Mouse (Mus musculus) forebrain, embryonic 11.5 days (tissue): ENCODE results near the gene Eif4h. TPM values are rescaled to one million over a fixed set of nuclear protein-coding genes. Genes with fewer than 3 reads are reported as not detected.

ENCODE experiments used
- ATAC-seq: fragments of 200-750 bp; cut with Nextera tagmentation; replicated peaks from 2 replicates; pipeline ENCODE4 v1.8.0; 2017; ENCODE audit warnings: moderate TSS enrichment; ENCODE audit not compliant: low FRiP score
- DNase-seq: peaks from one replicate; pipeline ENCODE4 v3.0.0-alpha.2; 2017; ENCODE audit warnings: low spot score
- H3K27ac ChIP-seq: fragments of 300-500 bp; sonication (generic); 2 replicates; pipeline ENCODE4 v1.5.1; 2014; ENCODE audit warnings: low read depth, low read length
- H3K27me3 ChIP-seq: fragments of 300-500 bp; sonication (generic); 2 replicates; pipeline ENCODE4 v1.6.1; 2014; ENCODE audit warnings: mild to moderate bottlenecking, low read length, mixed read lengths; ENCODE audit not compliant: control insufficient read depth, insufficient read depth
- H3K36me3 ChIP-seq: fragments of 300-500 bp; sonication (generic); 2 replicates; pipeline ENCODE4 v1.6.1; 2014; ENCODE audit warnings: mild to moderate bottlenecking, low read length, moderate library complexity, mixed read lengths; ENCODE audit not compliant: control insufficient read depth, insufficient read depth
- H3K4me1 ChIP-seq: fragments of 300-500 bp; sonication (generic); replicated peaks from 2 replicates; pipeline ENCODE4 v1.6.1; 2014; ENCODE audit warnings: low read length, mixed read lengths; ENCODE audit not compliant: control insufficient read depth, insufficient read depth
- H3K4me2 ChIP-seq: fragments of 300-500 bp; sonication (generic); 2 replicates; pipeline ENCODE4 v1.6.1; 2014; ENCODE audit warnings: low read depth, mild to moderate bottlenecking, low read length, moderate library complexity, mixed read lengths; ENCODE audit not compliant: severe bottlenecking
- H3K4me3 ChIP-seq: fragments of 300-500 bp; sonication (generic); 2 replicates; pipeline ENCODE4 v1.5.1; 2014; ENCODE audit warnings: low read depth, low read length
- H3K9ac ChIP-seq: fragments of 300-500 bp; sonication (generic); 2 replicates; pipeline ENCODE4 v1.6.1; 2014; ENCODE audit warnings: low read length
- H3K9me3 ChIP-seq: fragments of 300-500 bp; sonication (generic); 2 replicates; pipeline ENCODE4 v1.6.1; 2016; ENCODE audit warnings: low read length, mixed read lengths; ENCODE audit not compliant: control insufficient read depth
- WGBS: fragments of 180-500 bp; shearing (Covaris S2); extraction: QIAGEN DNeasy Blood & Tissue Kit; methylation state at CpG from one replicate; pipeline ENCODE4 v1.1.7; 2014; 5-methylcytosine and 5-hydroxymethylcytosine counted together
- polyA plus RNA-seq: library from polyadenylated mRNA; unstranded; fragments of >200 nt; fragmentation: Nextera tagmentation; extraction: Ambion mirVana; gene quantifications from 2 replicates; pipeline ENCODE4 v1.2.1, GENCODE M21; 2014

Gene Eif4h
- polyA plus RNA-seq, 1 experiment from 2014 or later = 493 TPM

DNA sequence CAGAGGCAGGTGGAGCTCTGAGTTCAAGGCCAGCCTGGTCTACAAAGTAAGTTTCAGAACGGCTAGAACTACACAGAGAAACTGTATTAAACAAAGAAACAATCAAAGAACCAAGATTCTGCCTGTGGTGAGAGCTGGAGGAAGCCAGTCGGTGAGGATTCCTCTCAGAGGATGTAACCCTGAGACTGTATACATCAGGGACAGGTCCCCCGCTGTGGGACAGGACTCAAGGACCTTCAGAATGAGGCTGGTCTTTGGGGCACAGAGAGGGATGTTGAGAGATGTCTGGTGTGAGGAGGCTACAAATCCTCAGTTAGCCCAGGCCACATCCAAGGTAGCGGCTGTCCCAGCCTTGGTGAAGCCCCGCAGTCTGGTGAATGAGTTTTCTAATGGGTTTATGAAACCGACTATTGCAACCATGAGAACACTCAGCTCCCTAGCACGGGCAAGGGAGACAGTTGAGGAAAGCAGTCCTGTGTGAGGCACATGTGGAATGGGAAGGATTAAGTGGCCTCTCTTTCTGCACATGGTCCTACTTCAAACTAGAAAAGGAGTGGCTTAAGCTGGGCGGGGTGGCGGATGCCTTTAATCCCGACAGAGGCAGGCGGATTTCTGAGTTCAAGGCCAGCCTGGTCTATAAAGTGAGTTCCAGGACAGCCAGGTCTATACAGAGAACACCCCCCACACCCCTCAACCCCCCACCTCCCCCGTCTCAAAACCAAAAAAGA lies 29.2 kb downstream of the Eif4h start:
- Histone ChIP-seq H3K4me2 (no peak overlapping the region), H3K27me3 (no peaks in the 10 kb centered on the region), H3K4me3 (no peak overlapping the region), H3K4me1 (no peaks in the 10 kb centered on the region), H3K9ac (no peak overlapping the region), H3K9me3 (no peaks in the 10 kb centered on the region), H3K27ac (no peak overlapping the region), H3K36me3 (no peaks in the 10 kb centered on the region)
- ATAC-seq (no peak), DNase-seq (no peak)
- 89% methylated on average over 12 of the region's 12 CpGs for WGBS

DNA sequence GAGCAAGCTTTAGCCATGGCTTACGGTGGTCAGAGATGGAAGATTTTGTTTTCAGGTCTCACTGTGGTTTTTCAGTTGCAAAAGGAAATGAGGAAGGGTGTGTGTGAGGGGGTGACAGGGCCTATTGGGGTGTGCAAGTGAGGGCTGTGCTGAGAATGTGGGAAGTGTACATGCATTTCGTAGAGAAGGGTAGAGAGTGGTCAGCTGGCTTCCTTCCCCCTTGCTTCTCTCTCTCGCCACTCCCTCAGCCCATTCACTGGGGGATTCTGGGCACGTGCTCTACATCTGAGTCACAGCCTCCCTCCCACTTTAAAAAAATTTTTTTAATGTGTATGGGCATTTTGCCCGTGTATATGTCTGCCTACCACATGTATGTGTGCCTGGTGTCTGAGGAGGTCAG lies 32.2 kb downstream of the Eif4h start:
- H3K4me2 ChIP-seq = no peak overlapping the region
- WGBS = 74% methylated on average over 5 of the region's 5 CpGs
- H3K9ac ChIP-seq = no peak overlapping the region
- H3K27ac ChIP-seq = no peak overlapping the region
- DNase-seq (no peak), ATAC-seq (no peak)
- H3K27me3 ChIP-seq = no peaks in the 10 kb centered on the region
- H3K9me3 ChIP-seq = no peaks in the 10 kb centered on the region
- no peaks in the 10 kb centered on the region for H3K4me1 ChIP-seq
- H3K4me3 ChIP-seq = no peak overlapping the region
- H3K36me3 ChIP-seq = no peaks in the 10 kb centered on the region

DNA sequence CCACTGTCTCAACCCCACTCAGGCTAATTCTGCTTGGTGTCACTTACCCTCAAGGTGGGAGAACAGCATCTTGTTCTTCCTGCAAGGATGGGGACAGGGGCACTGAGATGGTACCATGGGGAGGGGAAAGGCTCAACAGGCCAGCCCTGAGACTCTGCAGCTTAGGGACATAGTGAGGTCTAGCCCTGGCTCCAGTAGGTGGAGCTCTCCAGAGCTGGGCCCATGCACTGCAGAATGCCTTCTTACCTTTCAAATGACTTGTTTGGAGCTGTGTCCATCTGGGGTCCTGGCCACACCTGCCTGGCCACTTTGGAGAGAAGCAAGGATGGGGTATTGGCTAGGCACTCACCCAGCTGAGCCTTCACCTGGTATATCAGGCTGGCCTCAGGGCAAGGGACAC lies 33.0 kb downstream of the Eif4h start:
- Histone ChIP-seq H3K4me2 (no peak overlapping the region), H3K36me3 (no peaks in the 10 kb centered on the region), H3K9ac (no peak overlapping the region), H3K27ac (no peak overlapping the region), H3K4me1 (no peaks in the 10 kb centered on the region), H3K27me3 (no peaks in the 10 kb centered on the region), H3K9me3 (no peaks in the 10 kb centered on the region), H3K4me3 (no peak overlapping the region)
- DNase-seq = no peak
- no peak for ATAC-seq

DNA sequence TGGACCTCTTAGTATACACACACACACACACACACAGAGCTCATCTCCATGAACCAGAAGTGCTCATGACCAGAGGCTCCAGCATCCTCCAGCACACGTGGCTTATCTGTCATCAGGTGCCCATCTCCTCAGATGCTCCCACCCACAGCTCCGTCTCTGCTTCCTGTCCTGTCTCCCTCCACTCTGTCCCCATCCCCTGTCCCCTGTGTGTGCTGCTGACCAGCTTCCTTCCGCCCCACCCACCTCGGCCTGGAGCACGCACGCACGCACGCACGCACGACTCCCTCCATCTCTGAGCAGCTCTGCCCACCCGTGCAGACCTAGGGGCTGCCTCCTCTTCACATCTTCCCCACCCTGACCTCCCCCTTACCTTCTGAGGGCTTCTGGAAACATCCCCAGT lies 34.9 kb downstream of the Eif4h start:
- no peak overlapping the region for H3K9ac ChIP-seq
- WGBS = 89% methylated on average over 11 of the region's 11 CpGs
- H3K9me3 ChIP-seq = no peaks in the 10 kb centered on the region
- H3K27me3 ChIP-seq = no peaks in the 10 kb centered on the region
- ATAC-seq (no peak), DNase-seq (no peak)
- H3K27ac ChIP-seq = no peak overlapping the region
- no peaks in the 10 kb centered on the region for H3K4me1 ChIP-seq
- no peak overlapping the region for H3K4me3 ChIP-seq
- H3K4me2 ChIP-seq = no peak overlapping the region
- 0 out of 2 replicates have a peak, but pooled peaks cover 3% of the 10 kb centered on the region for H3K36me3 ChIP-seq

DNA sequence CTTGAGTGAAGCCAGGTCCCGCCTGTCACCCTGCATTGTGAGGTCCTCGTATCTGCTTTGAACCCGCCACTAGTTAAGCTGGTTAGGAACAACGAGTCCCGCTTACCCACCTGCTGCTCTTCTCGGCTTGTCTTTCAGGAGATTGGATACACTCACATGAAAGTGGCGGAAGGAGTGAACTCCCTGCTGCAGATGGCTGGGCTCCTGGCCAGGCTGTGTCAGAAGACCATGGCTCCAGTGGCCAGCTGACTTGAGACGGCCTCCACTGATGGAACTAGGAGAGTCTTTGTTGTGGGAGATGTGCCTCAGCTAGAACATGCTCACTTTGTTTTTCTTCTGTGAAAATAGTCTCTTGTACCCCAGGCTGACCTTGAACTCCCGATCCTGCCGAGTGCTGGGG lies 41.6 kb downstream of the Eif4h start:
- no peak for ATAC-seq
- Histone ChIP-seq H3K9ac (no peak overlapping the region), H3K9me3 (no peaks in the 10 kb centered on the region), H3K4me3 (no peak overlapping the region), H3K4me2 (no peak overlapping the region), H3K27ac (no peak overlapping the region), H3K36me3 (peaks cover 6% of the 10 kb centered on the region; the same call in 1 of the 2 replicates), H3K4me1 (no peaks in the 10 kb centered on the region), H3K27me3 (no peaks in the 10 kb centered on the region)
- no peak for DNase-seq
- 90% methylated on average over 10 of the region's 10 CpGs for WGBS

DNA sequence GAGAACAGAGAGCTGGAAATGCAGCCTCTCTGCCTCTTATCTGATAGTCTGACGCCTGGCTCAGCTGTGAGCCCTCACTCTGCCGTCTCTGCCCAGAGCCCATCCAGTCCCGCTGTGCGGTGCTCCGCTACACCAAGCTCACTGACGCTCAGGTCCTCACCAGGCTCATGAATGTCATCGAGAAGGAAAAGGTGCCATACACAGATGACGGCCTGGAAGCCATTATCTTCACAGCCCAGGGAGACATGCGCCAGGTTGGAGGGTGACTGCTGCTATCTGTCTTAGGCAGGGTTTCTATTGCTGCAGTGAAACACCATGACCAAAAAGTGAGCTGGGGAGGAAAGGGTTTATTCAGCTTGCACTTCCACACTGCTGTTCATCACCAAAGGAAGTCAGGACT lies 46.2 kb downstream of the Eif4h start:
- 89% methylated on average over 9 of the region's 9 CpGs for WGBS
- Histone ChIP-seq H3K4me1 (no peaks in the 10 kb centered on the region), H3K27me3 (no peaks in the 10 kb centered on the region), H3K9ac (no peak overlapping the region), H3K27ac (no peak overlapping the region), H3K4me2 (no peak overlapping the region), H3K9me3 (no peaks in the 10 kb centered on the region), H3K4me3 (no peak overlapping the region), H3K36me3 (peaks cover 9% of the 10 kb centered on the region; the same call in 1 of the 2 replicates)
- DNase-seq (no peak), ATAC-seq (no peak)

DNA sequence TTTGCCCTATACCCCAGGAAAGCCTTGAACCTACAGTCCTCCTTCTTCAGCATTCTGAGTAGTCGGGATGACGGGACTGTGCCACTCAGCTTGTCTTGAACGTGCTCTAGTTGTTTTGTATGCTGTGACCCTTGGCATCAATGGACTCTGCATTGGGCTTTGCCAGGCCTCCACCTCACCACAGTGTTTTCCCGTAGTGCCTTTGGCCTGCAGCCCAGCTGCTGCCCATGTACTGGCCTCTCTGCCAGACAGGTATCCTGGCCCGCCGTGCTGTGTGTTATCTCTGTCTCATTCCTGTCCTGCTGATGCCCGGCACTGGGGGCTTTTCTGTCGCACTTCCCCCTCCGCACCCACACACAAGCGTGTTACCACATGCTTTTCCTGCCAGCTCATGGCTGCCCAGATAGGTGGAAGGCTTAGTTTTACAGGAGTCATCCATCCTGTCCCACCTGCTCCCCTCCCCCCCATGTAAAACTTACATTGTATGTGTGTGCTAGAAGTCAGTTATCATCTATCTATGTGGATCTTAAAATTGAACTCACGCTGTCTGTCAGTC lies 47.2 kb downstream of the Eif4h start:
- 98% methylated on average over 11 of the region's 11 CpGs for WGBS
- Histone ChIP-seq H3K4me3 (no peak overlapping the region), H3K27me3 (no peaks in the 10 kb centered on the region), H3K36me3 (peaks cover 9% of the 10 kb centered on the region; the same call in 1 of the 2 replicates), H3K27ac (no peak overlapping the region), H3K4me2 (no peak overlapping the region), H3K4me1 (no peaks in the 10 kb centered on the region), H3K9me3 (no peaks in the 10 kb centered on the region), H3K9ac (no peak overlapping the region)
- no peak for DNase-seq
- no peak for ATAC-seq

DNA sequence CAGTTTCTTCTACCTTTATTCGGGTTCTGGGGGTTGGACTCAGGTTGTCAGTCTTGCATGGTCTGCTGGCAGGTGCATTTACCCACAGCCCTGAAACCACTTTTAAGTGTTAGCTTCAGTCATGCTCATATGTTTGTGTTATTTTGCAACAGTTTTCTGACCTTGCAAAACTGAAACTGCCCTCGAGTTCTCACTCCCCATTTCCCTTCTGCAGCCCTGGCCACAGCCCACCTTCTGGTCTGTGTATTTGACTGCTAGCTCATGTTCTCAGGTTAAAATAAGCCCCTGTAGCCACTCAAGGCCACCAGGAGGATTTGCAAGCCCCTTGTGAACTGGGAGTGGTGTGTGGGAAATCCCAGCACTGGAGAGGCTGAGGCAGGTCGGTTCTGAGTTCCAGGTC lies 49.4 kb downstream of the Eif4h start:
- WGBS = 96% methylated on average over 3 of the region's 3 CpGs
- Histone ChIP-seq H3K9me3 (no peaks in the 10 kb centered on the region), H3K4me3 (no peak overlapping the region), H3K27me3 (no peaks in the 10 kb centered on the region), H3K27ac (no peak overlapping the region), H3K36me3 (peaks cover 6% of the 10 kb centered on the region; the same call in 1 of the 2 replicates), H3K4me1 (no peaks in the 10 kb centered on the region), H3K4me2 (no peak overlapping the region), H3K9ac (no peak overlapping the region)
- ATAC-seq (no peak), DNase-seq (no peak)

DNA sequence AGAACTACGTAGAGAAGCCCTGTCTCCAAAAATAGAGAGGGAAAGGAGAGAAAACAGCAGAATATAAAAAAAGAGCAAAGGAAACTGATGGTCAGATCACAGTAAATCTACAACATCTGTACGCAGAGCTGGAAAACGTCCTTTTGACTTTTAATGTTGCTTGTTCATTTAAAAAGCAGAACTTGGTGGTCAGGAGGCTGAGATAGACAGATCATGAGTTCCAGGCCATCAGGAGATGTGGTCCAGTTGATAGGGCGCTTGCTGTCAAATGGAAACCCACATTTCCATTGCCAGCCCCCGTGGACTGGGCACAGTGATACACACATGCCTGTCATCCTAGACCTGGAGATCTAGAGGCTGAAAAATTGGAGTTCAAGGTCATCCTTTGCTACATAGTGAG lies 54.5 kb downstream of the Eif4h start:
- H3K9me3 ChIP-seq = no peaks in the 10 kb centered on the region
- ATAC-seq (no peak), DNase-seq (no peak)
- H3K4me2 ChIP-seq = no peak overlapping the region
- peaks cover 5% of the 10 kb centered on the region for H3K4me1 ChIP-seq
- H3K4me3 ChIP-seq = no peak overlapping the region
- WGBS = 93% methylated on average over 5 of the region's 5 CpGs
- H3K9ac ChIP-seq = no peak overlapping the region
- H3K27me3 ChIP-seq = no peaks in the 10 kb centered on the region
- no peak overlapping the region for H3K27ac ChIP-seq
- no peaks in the 10 kb centered on the region; the same call in 1 of the 2 replicates for H3K36me3 ChIP-seq
